Mouse (Mus musculus) hindbrain, embryonic 11.5 days (tissue): ENCODE results near the gene Ppp1r12b. TPM values are rescaled to one million over a fixed set of nuclear protein-coding genes. Genes with fewer than 3 reads are reported as not detected.

Source experiments
- ATAC-seq: fragments of 200-750 bp; cut with Nextera tagmentation; 2 replicates; pipeline ENCODE4 v1.8.0; 2017; ENCODE audit warnings: mild to moderate bottlenecking, moderate TSS enrichment, moderate library complexity; ENCODE audit not compliant: low FRiP score
- DNase-seq: peaks from one replicate; pipeline ENCODE4 v3.0.0-alpha.2; 2015; ENCODE audit warnings: low spot score
- H3K27ac ChIP-seq: fragments of 300-500 bp; sonication (generic); 2 replicates; pipeline ENCODE4 v1.5.1; 2014; ENCODE audit warnings: mild to moderate bottlenecking, low read depth, low read length
- H3K27me3 ChIP-seq: fragments of 300-500 bp; sonication (generic); 2 replicates; pipeline ENCODE4 v1.6.1; 2014; ENCODE audit warnings: mild to moderate bottlenecking, low read length, moderate library complexity, mixed read lengths; ENCODE audit not compliant: control insufficient read depth, insufficient read depth
- H3K36me3 ChIP-seq: fragments of 300-500 bp; sonication (generic); 2 replicates; pipeline ENCODE4 v1.6.1; 2014; ENCODE audit warnings: mild to moderate bottlenecking, low read length, moderate library complexity, mixed read lengths; ENCODE audit not compliant: control insufficient read depth, insufficient read depth
- H3K4me1 ChIP-seq: fragments of 300-500 bp; sonication (generic); replicated peaks from 2 replicates; pipeline ENCODE4 v1.6.1; 2014; ENCODE audit warnings: low read length, mixed read lengths; ENCODE audit not compliant: control insufficient read depth, insufficient read depth
- H3K4me2 ChIP-seq: fragments of 300-500 bp; sonication (generic); replicated peaks from 2 replicates; pipeline ENCODE4 v1.6.1; 2014; ENCODE audit warnings: mild to moderate bottlenecking, low read depth, low read length
- H3K4me3 ChIP-seq: fragments of 300-500 bp; sonication (generic); 2 replicates; pipeline ENCODE4 v1.5.1; 2014; ENCODE audit warnings: low read depth, low read length
- H3K9ac ChIP-seq: fragments of 300-500 bp; sonication (generic); 2 replicates; pipeline ENCODE4 v1.6.1; 2014; ENCODE audit warnings: low read depth, low read length
- H3K9me3 ChIP-seq: fragments of 300-500 bp; sonication (generic); 2 replicates; pipeline ENCODE4 v1.6.1; 2016; ENCODE audit warnings: low read length; ENCODE audit not compliant: control insufficient read depth
- WGBS: fragments of 180-500 bp; shearing (Covaris S2); extraction: QIAGEN DNeasy Blood & Tissue Kit; methylation state at CpG from one replicate; pipeline ENCODE4 v1.1.7; 2014; 5-methylcytosine and 5-hydroxymethylcytosine counted together
- polyA plus RNA-seq: library from polyadenylated mRNA; unstranded; fragments of >200 nt; fragmentation: Nextera tagmentation; extraction: Ambion mirVana; gene quantifications from 2 replicates; pipeline ENCODE4 v1.2.1, GENCODE M21; 2014

Ppp1r12b gene
- polyA plus RNA-seq, 1 experiment from 2014 or later: 10.8 TPM

DNA sequence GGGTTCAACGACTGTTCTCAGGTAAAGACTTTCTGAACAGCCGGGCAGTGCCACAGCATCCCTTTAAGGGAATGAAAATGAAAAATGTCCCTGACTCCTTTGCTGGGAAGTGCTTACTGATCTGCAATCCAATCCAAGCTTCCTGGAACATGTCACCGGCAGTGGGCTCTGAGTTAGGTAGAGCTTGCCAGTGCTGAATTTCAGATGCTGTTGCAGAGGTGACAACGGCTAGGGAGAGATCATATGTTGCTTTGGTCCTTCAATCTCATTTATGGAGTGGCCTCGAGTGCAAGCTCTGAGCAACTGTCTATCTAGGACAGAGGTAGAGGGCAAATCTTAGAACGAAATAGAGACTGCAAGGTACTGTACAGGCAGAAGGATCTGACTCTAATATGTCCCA lies 36.7 kb downstream of the Ppp1r12b start:
- no peak overlapping the region for H3K9ac ChIP-seq
- no peaks in the 10 kb centered on the region for H3K4me1 ChIP-seq
- no peak overlapping the region for H3K27ac ChIP-seq
- 93% methylated on average over 6 of the region's 6 CpGs for WGBS
- H3K36me3 ChIP-seq: no peaks in the 10 kb centered on the region
- no peaks in the 10 kb centered on the region for H3K9me3 ChIP-seq
- H3K4me2 ChIP-seq: no peak overlapping the region
- no peak for DNase-seq
- no peaks in the 10 kb centered on the region for H3K27me3 ChIP-seq
- ATAC-seq: no peak
- no peak overlapping the region for H3K4me3 ChIP-seq

DNA sequence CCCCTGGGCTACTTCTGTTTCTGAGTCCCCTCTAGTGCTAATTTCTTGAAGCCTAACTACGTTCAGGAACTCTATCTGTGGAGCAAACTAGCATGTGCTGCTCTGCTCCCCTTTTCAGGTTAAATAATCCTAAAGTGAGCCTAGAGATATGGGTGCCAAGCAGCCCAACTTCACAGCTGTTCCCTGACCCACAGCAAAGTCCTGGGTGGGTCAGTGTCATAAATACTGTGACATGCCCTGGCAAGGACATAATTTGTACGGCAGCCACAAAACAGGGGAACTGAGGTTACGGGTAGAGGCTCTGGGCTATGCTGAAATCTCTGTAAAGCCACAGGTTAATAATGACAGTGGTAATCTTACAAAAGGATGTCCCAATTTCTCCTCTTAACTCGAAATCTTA lies 40.3 kb downstream of the Ppp1r12b start:
- no peaks in the 10 kb centered on the region for H3K4me1 ChIP-seq
- H3K4me2 ChIP-seq: no peak overlapping the region
- H3K9ac ChIP-seq: no peak overlapping the region
- DNase-seq: no peak
- no peaks in the 10 kb centered on the region for H3K9me3 ChIP-seq
- no peak for ATAC-seq
- H3K4me3 ChIP-seq: no peak overlapping the region
- no peaks in the 10 kb centered on the region for H3K27me3 ChIP-seq
- 88% methylated on average over 4 of the region's 4 CpGs for WGBS
- no peaks in the 10 kb centered on the region for H3K36me3 ChIP-seq
- H3K27ac ChIP-seq: no peak overlapping the region

DNA sequence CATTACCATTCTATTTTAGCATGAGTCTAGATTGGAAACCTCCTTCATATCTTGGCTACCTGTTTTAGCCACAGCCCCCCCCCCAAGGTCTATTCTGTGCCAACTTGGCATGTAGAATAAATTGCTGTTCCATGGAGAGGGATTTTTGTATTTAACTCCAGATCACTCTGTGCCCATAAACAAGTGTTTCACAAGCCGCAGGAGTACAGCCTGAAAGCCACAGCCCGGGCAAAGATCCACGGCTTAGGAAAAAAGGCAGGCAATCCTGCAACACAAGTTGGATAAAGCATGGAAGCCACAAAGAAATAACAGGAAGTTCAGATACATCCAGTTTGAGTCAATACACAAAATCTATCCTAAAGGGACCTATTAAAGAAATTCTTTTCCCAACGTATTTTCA lies 42.2 kb downstream of the Ppp1r12b start:
- no peaks in the 10 kb centered on the region for H3K4me1 ChIP-seq
- whole genome bisulfite sequencing: 93% methylated on average over 4 of the region's 4 CpGs
- H3K27ac ChIP-seq: no peak overlapping the region
- H3K4me2 ChIP-seq: no peak overlapping the region
- DNase-seq (no peak), ATAC-seq (no peak)
- no peak overlapping the region for H3K9ac ChIP-seq
- H3K9me3 ChIP-seq: no peaks in the 10 kb centered on the region
- H3K36me3 ChIP-seq: no peaks in the 10 kb centered on the region
- no peak overlapping the region for H3K4me3 ChIP-seq
- no peaks in the 10 kb centered on the region for H3K27me3 ChIP-seq

DNA sequence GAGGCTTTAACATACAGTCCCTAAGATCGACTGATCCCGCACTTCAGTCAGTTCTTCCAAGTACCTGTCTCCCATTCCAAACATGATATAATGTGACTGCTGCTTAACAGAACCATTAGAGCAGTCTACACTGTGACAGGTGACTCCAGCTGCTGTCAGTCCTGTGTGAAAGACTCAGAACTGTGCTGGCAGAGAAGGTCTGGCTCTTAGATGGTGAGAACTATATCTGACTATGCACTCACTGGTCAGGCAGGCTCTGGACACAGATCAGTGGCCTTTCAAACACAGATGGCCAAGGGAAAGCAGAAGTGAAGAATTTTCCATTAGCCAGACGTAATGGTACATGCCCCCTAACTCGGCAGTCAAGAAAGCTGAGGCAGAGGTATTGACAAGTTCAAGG lies 43.9 kb downstream of the Ppp1r12b start:
- Histone ChIP-seq H3K9me3 (no peaks in the 10 kb centered on the region), H3K36me3 (no peaks in the 10 kb centered on the region), H3K4me1 (no peaks in the 10 kb centered on the region), H3K27me3 (no peaks in the 10 kb centered on the region), H3K9ac (no peak overlapping the region), H3K4me2 (no peak overlapping the region), H3K4me3 (no peak overlapping the region), H3K27ac (no peak overlapping the region)
- WGBS: 90% methylated on average over 4 of the region's 4 CpGs
- no peak for ATAC-seq
- no peak for DNase-seq

DNA sequence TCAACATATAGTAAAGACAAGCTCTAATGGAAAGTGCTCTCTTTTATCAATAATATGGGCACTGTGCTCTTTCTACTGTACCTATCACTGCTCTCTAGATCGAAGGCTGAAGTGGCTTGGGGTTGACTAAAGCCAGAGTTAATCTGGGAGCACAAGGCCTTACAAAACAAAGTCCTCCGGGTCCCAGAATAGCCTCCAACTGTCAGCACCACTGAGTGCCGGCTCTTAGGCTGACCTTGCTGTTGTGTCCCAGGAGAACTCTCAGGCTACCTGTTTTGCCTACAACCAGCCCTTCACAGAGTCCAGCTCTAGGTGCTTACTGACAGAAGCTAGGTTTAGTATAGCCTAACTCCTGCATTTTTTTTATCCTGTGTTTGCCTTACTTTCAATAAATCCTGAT lies 45.7 kb downstream of the Ppp1r12b start:
- Histone ChIP-seq H3K9me3 (no peaks in the 10 kb centered on the region), H3K4me1 (no peaks in the 10 kb centered on the region), H3K27me3 (no peaks in the 10 kb centered on the region), H3K4me3 (no peak overlapping the region), H3K27ac (no peak overlapping the region), H3K36me3 (no peaks in the 10 kb centered on the region), H3K4me2 (no peak overlapping the region), H3K9ac (no peak overlapping the region)
- DNase-seq (no peak), ATAC-seq (no peak)
- WGBS: 32% methylated on average over 3 of the region's 3 CpGs

DNA sequence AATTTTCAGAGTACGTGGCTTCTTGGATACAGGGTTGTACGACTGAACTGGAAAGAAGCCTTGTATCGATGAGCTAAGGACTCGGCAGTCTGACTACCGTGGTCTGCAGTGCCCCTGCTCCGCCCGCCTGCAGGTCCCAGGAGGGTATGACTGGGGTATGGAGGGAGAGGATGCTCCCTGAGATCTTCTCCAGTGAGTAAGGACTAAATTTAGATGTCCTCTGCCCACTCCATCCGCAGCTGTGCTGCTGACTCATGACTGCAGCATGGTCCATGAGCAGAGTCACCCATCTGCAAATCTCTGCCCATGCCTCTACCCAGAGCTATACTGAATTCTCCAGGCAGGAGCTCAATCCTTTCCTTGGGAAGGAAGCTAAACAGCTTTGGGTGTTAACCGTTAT lies 46.3 kb downstream of the Ppp1r12b start:
- H3K4me3 ChIP-seq: no peak overlapping the region
- H3K4me2 ChIP-seq: no peak overlapping the region
- DNase-seq (no peak), ATAC-seq (no peak)
- no peak overlapping the region for H3K9ac ChIP-seq
- H3K36me3 ChIP-seq: no peaks in the 10 kb centered on the region
- no peaks in the 10 kb centered on the region for H3K9me3 ChIP-seq
- no peaks in the 10 kb centered on the region for H3K27me3 ChIP-seq
- no peak overlapping the region for H3K27ac ChIP-seq
- 77% methylated on average over 9 of the region's 9 CpGs for WGBS
- no peaks in the 10 kb centered on the region for H3K4me1 ChIP-seq

DNA sequence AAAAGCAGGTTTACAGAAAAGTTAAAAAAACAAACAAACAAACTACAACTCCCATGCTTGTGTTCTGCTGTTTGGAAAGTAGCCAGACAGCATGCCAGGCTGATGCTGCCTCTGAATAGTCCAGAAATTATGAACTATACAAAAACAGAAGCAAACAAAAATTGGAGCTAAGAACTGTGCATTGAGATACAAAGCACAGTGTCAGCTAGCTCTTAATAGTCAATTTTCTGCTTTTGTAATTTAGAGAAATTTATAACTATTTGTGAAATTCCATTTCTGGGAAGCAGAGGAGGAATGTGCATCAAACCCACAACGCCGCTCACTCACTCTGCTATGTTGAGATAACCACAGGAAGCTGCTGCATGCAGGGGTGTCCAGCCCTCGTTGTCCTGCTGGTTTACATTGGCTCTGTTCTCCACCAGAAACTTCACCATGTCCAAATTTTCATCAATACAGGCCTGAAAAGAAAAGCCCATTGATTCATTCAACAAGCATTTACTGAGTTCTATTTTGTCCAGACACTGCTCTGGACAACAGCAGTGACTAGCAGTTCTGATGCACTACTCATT lies 53.6 kb downstream of the Ppp1r12b start:
- no peak overlapping the region for H3K4me2 ChIP-seq
- H3K36me3 ChIP-seq: no peaks in the 10 kb centered on the region
- no peak overlapping the region for H3K4me3 ChIP-seq
- H3K27me3 ChIP-seq: no peaks in the 10 kb centered on the region
- DNase-seq (no peak), ATAC-seq (no peak)
- H3K9ac ChIP-seq: no peak overlapping the region
- H3K4me1 ChIP-seq: no peaks in the 10 kb centered on the region
- H3K27ac ChIP-seq: no peak overlapping the region
- no peaks in the 10 kb centered on the region for H3K9me3 ChIP-seq
- WGBS: 79% methylated on average over 3 of the region's 3 CpGs

DNA sequence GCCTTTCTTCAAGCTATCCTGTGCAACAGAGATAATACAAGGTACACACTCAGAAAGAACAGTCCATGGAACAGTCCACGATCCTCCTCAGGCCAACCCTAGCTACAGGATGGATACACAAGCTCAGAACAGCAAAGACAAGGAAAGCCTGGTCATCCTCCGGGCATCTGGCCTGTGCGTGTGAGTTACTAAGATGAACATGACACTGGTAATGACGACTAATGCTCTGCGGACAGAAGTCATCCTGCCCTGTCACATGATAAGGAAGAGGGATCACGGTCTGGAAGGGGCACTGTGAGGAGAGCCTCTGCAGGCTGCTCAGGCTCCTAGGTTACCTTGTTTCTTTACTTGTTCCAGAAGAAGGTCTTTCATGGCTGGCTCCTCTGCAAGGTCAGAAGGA lies 59.7 kb downstream of the Ppp1r12b start:
- ATAC-seq: no peak

DNA sequence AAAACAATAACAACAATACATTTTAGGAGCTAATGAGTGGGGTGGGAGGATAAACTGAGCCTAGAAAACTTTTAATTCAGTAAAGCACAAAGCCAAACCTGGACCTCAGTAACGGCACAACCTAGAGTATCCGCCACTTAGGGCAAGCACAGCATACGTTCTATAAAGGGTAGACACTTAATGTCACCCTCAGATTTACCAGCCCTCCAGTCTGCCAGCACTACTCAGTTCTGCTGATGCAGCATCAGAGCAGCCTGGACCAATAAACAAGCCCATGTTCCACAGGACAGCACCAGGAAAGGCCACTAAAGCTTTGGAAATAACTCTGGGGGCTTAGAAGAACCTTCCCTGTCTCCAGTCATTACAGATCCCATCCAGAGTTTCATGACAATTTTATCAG lies 60.9 kb downstream of the Ppp1r12b start:
- Histone ChIP-seq H3K4me1 (no peaks in the 10 kb centered on the region), H3K9ac (no peak overlapping the region), H3K4me3 (no peak overlapping the region), H3K36me3 (no peaks in the 10 kb centered on the region), H3K9me3 (no peaks in the 10 kb centered on the region), H3K4me2 (no peak overlapping the region), H3K27ac (no peak overlapping the region), H3K27me3 (no peaks in the 10 kb centered on the region)
- WGBS: 95% methylated on average over 3 of the region's 3 CpGs
- no peak for DNase-seq
- no peak for ATAC-seq

More for the DNA sequence above, 59.7 kb downstream of the Ppp1r12b start:
- H3K9ac ChIP-seq: no peak overlapping the region
- no peak overlapping the region for H3K27ac ChIP-seq
- WGBS: 95% methylated on average over 6 of the region's 6 CpGs
- no peaks in the 10 kb centered on the region for H3K36me3 ChIP-seq
- no peaks in the 10 kb centered on the region for H3K4me1 ChIP-seq
- no peak overlapping the region for H3K4me3 ChIP-seq
- no peaks in the 10 kb centered on the region for H3K9me3 ChIP-seq
- H3K4me2 ChIP-seq: no peak overlapping the region
- no peak for DNase-seq
- H3K27me3 ChIP-seq: no peaks in the 10 kb centered on the region
